Mouse (Mus musculus) neural tube, embryonic 11.5 days (tissue): ENCODE data around the gene Kxd1. TPM values are rescaled to one million over a fixed set of nuclear protein-coding genes. Genes with fewer than 3 reads are reported as not detected.

Experiments used
- ATAC-seq: fragments of 200-750 bp; cut with Nextera tagmentation; 2 replicates; pipeline ENCODE4 v1.8.0; 2017; ENCODE audit warnings: moderate number of reproducible peaks, mild to moderate bottlenecking, moderate TSS enrichment, moderate library complexity; ENCODE audit not compliant: insufficient read depth, low FRiP score, low TSS enrichment
- DNase-seq: peaks from one replicate; pipeline ENCODE4 v3.0.0-alpha.2; 2015; ENCODE audit warnings: low spot score
- H3K27ac ChIP-seq: fragments of 300-500 bp; sonication (generic); 2 replicates; pipeline ENCODE4 v1.5.1; 2014; ENCODE audit warnings: low read depth, mild to moderate bottlenecking, low read length
- H3K27me3 ChIP-seq: fragments of 300-500 bp; sonication (generic); 2 replicates; pipeline ENCODE4 v1.6.1; 2014; ENCODE audit warnings: mild to moderate bottlenecking, low read length, mixed read lengths; ENCODE audit not compliant: control insufficient read depth, insufficient read depth
- H3K36me3 ChIP-seq: fragments of 300-500 bp; sonication (generic); 2 replicates; pipeline ENCODE4 v1.6.1; 2014; ENCODE audit warnings: mild to moderate bottlenecking, low read length, moderate library complexity, mixed read lengths; ENCODE audit not compliant: control insufficient read depth, insufficient read depth
- H3K4me1 ChIP-seq: fragments of 300-500 bp; sonication (generic); 2 replicates; pipeline ENCODE4 v1.6.1; 2014; ENCODE audit warnings: low read length, mixed read lengths; ENCODE audit not compliant: control insufficient read depth, insufficient read depth
- H3K4me2 ChIP-seq: fragments of 300-500 bp; sonication (generic); 2 replicates; pipeline ENCODE4 v1.6.1; 2014; ENCODE audit warnings: low read depth, mild to moderate bottlenecking, moderate library complexity
- H3K4me3 ChIP-seq: fragments of 300-500 bp; sonication (generic); 2 replicates; pipeline ENCODE4 v1.5.1; 2014; ENCODE audit warnings: low read depth, low read length
- H3K9ac ChIP-seq: fragments of 300-500 bp; sonication (generic); 2 replicates; pipeline ENCODE4 v1.6.1; 2014; ENCODE audit warnings: mild to moderate bottlenecking, low read length
- H3K9me3 ChIP-seq: fragments of 300-500 bp; sonication (generic); 2 replicates; pipeline ENCODE4 v1.6.1; 2016; ENCODE audit warnings: low read length; ENCODE audit not compliant: control insufficient read depth
- WGBS: fragments of 180-500 bp; shearing (Covaris S2); extraction: QIAGEN DNeasy Blood & Tissue Kit; methylation state at CpG from one replicate; pipeline ENCODE4 v1.1.7; 2014; 5-methylcytosine and 5-hydroxymethylcytosine counted together
- polyA plus RNA-seq: library from polyadenylated mRNA; unstranded; fragments of >200 nt; fragmentation: Nextera tagmentation; extraction: Ambion mirVana; gene quantifications from 2 replicates; pipeline ENCODE4 v1.2.1, GENCODE M21; 2014

The Kxd1 gene
- polyA plus RNA-seq, 1 experiment from 2014 or later = 49.8 TPM

- ATAC-seq (no peak), DNase-seq (no peak)
- WGBS = 77% methylated on average over 11 of the region's 11 CpGs
- Histone ChIP-seq H3K4me1 (0 out of 2 replicates have a peak, but pooled peaks cover 8% of the 10 kb centered on the region), H3K9ac (no peak overlapping the region), H3K4me3 (no peak overlapping the region), H3K27ac (no peak overlapping the region), H3K36me3 (no peaks in the 10 kb centered on the region), H3K27me3 (no peaks in the 10 kb centered on the region), H3K4me2 (no peak overlapping the region), H3K9me3 (no peaks in the 10 kb centered on the region)
Observed at GRCm38 (mm10) chr8:70466771-70467170, 61.0 kb downstream of the Kxd1 start.

GRCm38 (mm10) chr8:70466305-70466704 is 61.5 kb downstream of the Kxd1 start:
- Histone ChIP-seq H3K4me1 (0 out of 2 replicates have a peak, but pooled peaks cover 8% of the 10 kb centered on the region), H3K9ac (no peak overlapping the region), H3K27ac (no peak overlapping the region), H3K27me3 (no peaks in the 10 kb centered on the region), H3K36me3 (no peaks in the 10 kb centered on the region), H3K9me3 (no peaks in the 10 kb centered on the region), H3K4me2 (no peak overlapping the region), H3K4me3 (no peak overlapping the region)
- 86% methylated on average over 4 of the region's 4 CpGs for WGBS
- no peak for DNase-seq
- no peak for ATAC-seq

GRCm38 (mm10) chr8:70465701-70466100 is 62.1 kb downstream of the Kxd1 start:
- no peak for DNase-seq

GRCm38 (mm10) chr8:70464162-70464561 is 63.6 kb downstream of the Kxd1 start:
- WGBS = 90% methylated on average over 6 of the region's 6 CpGs
- Histone ChIP-seq H3K27me3 (no peaks in the 10 kb centered on the region), H3K4me1 (0 out of 2 replicates have a peak, but pooled peaks cover 5% of the 10 kb centered on the region), H3K27ac (no peak overlapping the region), H3K36me3 (no peaks in the 10 kb centered on the region), H3K9ac (no peak overlapping the region), H3K9me3 (no peaks in the 10 kb centered on the region), H3K4me3 (no peak overlapping the region), H3K4me2 (no peak overlapping the region)
- ATAC-seq = no peak
- no peak for DNase-seq

More at GRCm38 (mm10) chr8:70465701-70466100, 62.1 kb downstream of the Kxd1 start:
- 93% methylated on average over 4 of the region's 4 CpGs for WGBS
- no peak overlapping the region for H3K9ac ChIP-seq
- no peak for ATAC-seq
- H3K36me3 ChIP-seq = no peaks in the 10 kb centered on the region
- H3K27ac ChIP-seq = no peak overlapping the region
- H3K27me3 ChIP-seq = no peaks in the 10 kb centered on the region
- no peak overlapping the region for H3K4me3 ChIP-seq
- H3K9me3 ChIP-seq = no peaks in the 10 kb centered on the region
- H3K4me1 ChIP-seq = 0 out of 2 replicates have a peak, but pooled peaks cover 8% of the 10 kb centered on the region
- H3K4me2 ChIP-seq = no peak overlapping the region

GRCm38 (mm10) chr8:70463306-70463705 is 64.5 kb downstream of the Kxd1 start:
- DNase-seq (no peak), ATAC-seq (no peak)
- 0 out of 2 replicates have a peak, but pooled peaks cover 5% of the 10 kb centered on the region for H3K4me1 ChIP-seq
- H3K4me3 ChIP-seq = no peak overlapping the region
- H3K36me3 ChIP-seq = no peaks in the 10 kb centered on the region
- WGBS = 75% methylated on average over 4 of the region's 4 CpGs
- no peaks in the 10 kb centered on the region for H3K9me3 ChIP-seq
- no peaks in the 10 kb centered on the region for H3K27me3 ChIP-seq
- H3K4me2 ChIP-seq = no peak overlapping the region
- H3K9ac ChIP-seq = no peak overlapping the region
- H3K27ac ChIP-seq = no peak overlapping the region

GRCm38 (mm10) chr8:70462516-70462813 is 65.3 kb downstream of the Kxd1 start:
- no peak for ATAC-seq
- Histone ChIP-seq H3K27me3 (no peaks in the 10 kb centered on the region), H3K9me3 (no peaks in the 10 kb centered on the region), H3K4me2 (no peak overlapping the region), H3K4me3 (no peak overlapping the region), H3K36me3 (no peaks in the 10 kb centered on the region), H3K9ac (no peak overlapping the region), H3K27ac (no peak overlapping the region), H3K4me1 (0 out of 2 replicates have a peak, but pooled peaks cover 5% of the 10 kb centered on the region)
- 79% methylated on average over 8 of the region's 8 CpGs for WGBS
- no peak for DNase-seq

- no peak overlapping the region for H3K4me2 ChIP-seq
- 88% methylated on average over 16 of the region's 16 CpGs for WGBS
Observed at GRCm38 (mm10) chr8:70461765-70462515, 65.8 kb downstream of the Kxd1 start.

GRCm38 (mm10) chr8:70460606-70461005 is 67.2 kb downstream of the Kxd1 start:
- H3K9me3 ChIP-seq = no peaks in the 10 kb centered on the region
- H3K4me3 ChIP-seq = no peak overlapping the region
- H3K27me3 ChIP-seq = no peaks in the 10 kb centered on the region
- 78% methylated on average over 9 of the region's 9 CpGs for WGBS
- H3K27ac ChIP-seq = no peak overlapping the region
- no peaks in the 10 kb centered on the region for H3K36me3 ChIP-seq
- ATAC-seq (no peak), DNase-seq (no peak)
- no peak overlapping the region for H3K4me2 ChIP-seq
- no peaks in the 10 kb centered on the region for H3K4me1 ChIP-seq
- no peak overlapping the region for H3K9ac ChIP-seq

More at GRCm38 (mm10) chr8:70461765-70462515, 65.8 kb downstream of the Kxd1 start:
- 0 out of 2 replicates have a peak, but pooled peaks cover under 1% of the 10 kb centered on the region for H3K4me1 ChIP-seq
- H3K4me3 ChIP-seq = no peak overlapping the region
- no peaks in the 10 kb centered on the region for H3K27me3 ChIP-seq
- H3K27ac ChIP-seq = no peak overlapping the region
- H3K9me3 ChIP-seq = no peaks in the 10 kb centered on the region
- H3K36me3 ChIP-seq = no peaks in the 10 kb centered on the region
- ATAC-seq (no peak), DNase-seq (no peak)
- H3K9ac ChIP-seq = no peak overlapping the region

GRCm38 (mm10) chr8:70460199-70460598 is 67.6 kb downstream of the Kxd1 start:
- Histone ChIP-seq H3K36me3 (no peaks in the 10 kb centered on the region), H3K27ac (no peak overlapping the region), H3K9me3 (no peaks in the 10 kb centered on the region), H3K27me3 (no peaks in the 10 kb centered on the region), H3K4me2 (no peak overlapping the region), H3K4me1 (no peaks in the 10 kb centered on the region), H3K4me3 (no peak overlapping the region), H3K9ac (no peak overlapping the region)
- no peak for ATAC-seq
- 95% methylated on average over 5 of the region's 5 CpGs for WGBS
- no peak for DNase-seq
